Mouse (Mus musculus): Measurements from ENCODE around the gene Slc7a14.

The Slc7a14 gene

DNA sequence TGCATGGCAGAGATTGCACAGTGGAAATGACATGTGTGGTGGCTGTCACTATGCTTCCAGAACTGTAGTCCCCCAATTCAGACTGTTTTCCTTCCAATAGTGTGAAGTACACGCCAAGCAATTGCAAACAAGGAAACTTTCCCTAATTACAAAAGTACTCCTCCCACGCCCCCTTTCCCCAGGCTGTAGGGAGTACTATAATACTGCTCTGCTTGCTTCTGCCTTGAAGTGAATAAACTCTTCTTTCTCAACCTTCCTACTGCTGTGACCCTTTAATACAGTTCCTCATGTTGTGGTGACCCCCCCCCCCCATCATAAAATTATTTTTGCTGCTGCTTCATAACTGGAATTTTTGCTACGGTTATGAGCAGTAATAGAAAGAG lies 49.2 kb downstream of the Slc7a14 start:
- no peak for DNase-seq (ENCODE audit: low read depth, low spot score)

DNA sequence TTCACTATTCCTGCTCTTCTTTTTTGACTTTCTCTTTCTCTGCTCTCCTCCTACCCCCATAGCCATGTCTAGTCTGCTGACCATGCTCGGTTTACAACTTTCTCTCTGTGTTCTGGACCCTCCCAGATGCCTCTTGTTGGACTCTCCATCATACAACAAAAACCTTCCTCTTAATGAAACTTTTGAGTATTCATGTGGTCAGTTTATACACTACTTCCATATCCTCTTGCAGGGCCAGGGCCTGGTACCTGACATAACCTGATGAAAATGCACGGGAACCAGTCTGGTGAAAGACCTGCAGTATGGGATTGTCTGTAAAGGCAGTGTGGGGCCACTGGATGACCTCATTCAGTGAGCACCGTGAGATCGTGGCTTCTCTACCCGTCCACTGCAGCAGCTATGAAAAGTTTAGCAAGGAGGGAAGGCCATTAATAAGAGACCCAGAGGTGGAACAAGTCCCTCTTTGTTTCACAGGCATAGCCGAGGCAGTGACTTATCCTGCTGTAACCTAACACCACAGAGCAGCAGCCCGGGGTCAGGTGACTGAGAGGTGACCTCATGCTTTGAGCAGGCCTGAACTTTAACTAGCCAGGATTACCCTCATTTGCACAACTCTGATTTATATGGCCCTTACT lies 49.7 kb downstream of the Slc7a14 start:
- DNase-seq (ENCODE audit: low read depth, low spot score) = no peak

DNA sequence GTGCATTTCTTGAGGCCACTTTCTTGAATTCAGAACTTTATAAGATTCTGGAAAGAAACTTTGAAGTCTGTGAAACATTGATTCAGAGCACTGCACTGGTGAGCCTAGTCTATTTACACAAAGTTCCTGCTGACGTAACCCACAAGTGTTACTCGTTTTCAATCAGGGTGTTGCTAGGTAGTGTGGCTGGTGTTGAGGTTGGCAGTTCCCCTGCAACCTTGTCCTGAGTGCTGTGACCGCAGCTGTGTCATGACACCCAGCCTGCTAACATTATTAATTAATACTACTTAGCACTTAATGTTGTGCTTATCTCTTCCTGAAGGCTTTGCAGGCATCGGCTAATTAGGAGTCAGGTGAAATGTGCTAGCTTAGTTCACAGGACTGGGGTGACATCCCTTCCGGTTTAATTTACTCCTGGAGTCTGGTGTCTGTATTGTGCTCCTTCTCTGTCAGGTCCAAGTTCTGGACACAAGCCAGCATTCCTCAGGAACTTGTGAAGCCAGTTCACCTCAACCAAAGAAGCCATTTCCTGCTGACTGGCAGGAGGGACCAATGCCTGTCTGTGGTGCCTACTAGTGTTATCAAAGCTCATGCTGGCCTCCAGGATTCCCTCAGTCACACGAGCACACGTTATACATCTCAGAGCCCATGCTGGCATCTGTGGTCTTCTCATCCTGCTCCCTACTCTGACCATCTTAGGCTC lies 50.5 kb downstream of the Slc7a14 start:
- DNase-seq (ENCODE audit: low read depth, low spot score) = no peak

DNA sequence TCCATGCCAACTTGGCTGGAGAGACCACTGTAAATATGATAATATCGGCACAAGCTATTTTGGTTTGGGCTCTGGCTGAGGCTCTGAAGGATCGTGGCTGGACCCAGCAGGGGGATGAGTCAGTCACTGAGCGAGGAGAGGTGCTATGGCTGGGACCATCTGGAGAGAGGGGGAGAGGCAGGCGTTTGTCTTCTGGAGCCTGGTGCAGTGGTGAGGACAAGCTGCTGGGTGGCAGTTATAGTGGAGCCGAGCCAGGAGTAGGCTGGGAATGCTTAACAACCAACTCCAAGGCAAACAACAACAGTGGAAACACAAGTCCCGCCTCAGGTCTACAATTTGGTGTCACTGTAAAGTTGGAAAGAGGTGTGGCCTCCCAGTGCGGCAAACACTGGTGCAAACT lies 55.8 kb downstream of the Slc7a14 start:
- no peak for DNase-seq (ENCODE audit: low read depth, low spot score)

DNA sequence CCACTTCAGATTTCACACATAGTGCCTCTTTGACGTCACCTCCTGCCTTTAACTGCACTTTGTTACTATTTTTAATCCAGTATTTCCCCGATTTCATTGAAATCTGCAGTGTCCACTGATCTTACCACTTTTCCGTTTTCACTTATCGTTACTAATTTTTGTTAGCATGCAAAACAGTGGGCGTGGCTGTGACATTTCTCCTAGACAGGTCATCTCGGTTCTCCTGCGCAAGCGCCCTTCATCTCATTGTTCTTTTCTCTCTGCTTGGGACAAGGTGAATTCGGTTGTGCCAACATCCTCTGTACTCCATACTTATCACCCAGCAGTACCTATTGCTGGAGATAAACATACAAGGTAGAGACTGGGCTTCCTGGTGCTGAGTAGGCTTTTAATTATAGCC lies 56.3 kb downstream of the Slc7a14 start:
- no peak for DNase-seq (ENCODE audit: low read depth, low spot score)

DNA sequence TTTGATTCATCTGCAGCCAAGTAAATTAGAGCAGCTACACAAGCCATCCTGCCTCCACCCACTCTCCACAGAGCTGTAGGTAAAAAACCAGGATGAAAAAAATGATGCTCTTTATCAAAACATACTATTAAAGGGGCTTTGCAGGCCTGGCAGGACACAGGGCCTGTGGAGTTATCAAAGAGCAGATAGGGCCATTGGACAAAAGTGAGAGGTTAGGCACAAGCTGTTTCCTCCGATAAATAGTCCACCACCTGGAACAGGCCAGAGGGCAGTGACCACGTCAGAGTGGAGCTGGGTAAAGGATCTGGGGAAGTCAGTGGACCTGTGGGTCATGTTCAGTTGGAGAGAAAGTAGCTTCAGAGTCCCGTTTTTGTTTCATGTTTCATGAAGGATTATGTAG lies 57.6 kb downstream of the Slc7a14 start:
- DNase-seq (ENCODE audit: low read depth, low spot score) = no peak

DNA sequence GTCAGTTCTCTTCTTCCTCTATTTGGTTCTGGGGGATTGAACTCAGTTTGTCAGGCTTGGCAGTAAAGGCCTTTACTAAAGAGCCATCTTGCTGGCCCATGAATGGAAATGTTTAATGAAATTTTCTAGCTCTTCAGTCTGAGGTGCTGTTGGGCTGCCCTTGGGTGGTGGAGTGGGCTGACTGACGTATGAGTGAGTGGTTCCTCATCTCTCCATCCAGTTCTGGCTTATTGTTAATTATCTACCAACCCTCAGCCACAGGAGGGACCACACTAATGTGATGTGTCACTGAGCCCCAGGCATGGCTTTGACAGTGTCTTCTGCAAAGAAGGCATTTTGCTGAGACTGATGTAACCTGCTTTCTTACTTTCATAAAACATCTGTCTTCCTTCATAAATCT lies 66.7 kb downstream of the Slc7a14 start:
- DNase-seq (ENCODE audit: low read depth, low spot score) = no peak

DNA sequence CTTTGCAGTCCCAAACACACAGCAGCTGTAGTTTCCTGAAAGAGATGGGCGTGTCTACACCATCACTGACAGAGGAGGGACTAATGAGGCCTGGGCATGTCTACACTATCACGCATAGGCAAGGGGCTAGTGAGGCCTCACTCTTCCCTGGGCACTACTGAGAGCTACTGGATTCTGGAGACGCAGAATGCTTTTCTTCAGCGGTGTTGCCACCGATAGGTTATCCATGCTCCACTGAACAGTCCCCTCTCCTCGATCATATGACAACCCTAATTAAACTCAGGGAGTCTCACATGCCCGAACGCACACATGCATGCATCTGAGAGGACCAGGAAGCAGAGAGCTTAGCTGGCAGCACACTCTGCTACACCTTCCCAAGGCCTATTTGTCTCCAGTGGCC lies 69.3 kb downstream of the Slc7a14 start:
- no peak for DNase-seq (ENCODE audit: low read depth, low spot score)

DNA sequence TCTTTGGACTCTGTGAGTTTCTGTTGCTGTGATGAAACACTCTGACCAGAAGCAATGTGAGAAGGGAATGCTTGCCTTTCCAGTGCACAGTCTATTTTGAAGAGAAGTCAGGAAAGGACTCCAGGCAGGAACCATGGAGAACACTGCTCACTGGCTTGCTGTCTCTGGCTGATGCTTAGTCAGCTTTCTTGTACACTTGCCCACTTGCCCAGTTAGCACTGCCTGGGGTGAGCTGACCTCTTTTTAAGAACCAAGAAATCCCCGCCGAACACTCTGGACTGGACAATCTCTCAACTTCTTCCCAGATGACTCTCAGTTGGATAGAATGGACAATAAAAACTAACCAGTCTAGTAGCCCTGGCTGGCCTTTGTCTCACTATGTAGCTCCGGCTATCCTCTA lies 70.5 kb downstream of the Slc7a14 start:
- no peak for DNase-seq (ENCODE audit: low read depth, low spot score)

DNA sequence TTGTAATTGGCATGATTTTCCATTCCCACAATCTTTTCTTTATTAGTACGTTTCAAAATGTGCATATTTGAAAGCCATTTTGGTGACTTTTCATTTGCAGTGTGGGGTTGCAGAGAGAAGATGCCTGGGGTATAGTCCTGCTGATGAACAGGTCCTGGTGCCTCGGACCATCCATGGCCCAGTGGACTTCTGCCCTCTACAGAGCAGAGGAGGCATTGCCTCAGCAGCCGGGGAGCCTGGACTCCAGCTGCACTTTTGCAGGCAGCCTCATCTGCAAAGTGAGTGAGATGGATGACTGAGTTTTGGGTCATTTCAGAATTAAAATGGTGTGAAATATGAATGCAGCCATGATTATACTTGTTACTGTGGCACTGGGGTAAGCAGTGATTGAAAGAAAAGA lies 72.2 kb downstream of the Slc7a14 start:
- DNase-seq (ENCODE audit: low read depth, low spot score) = no peak

DNA sequence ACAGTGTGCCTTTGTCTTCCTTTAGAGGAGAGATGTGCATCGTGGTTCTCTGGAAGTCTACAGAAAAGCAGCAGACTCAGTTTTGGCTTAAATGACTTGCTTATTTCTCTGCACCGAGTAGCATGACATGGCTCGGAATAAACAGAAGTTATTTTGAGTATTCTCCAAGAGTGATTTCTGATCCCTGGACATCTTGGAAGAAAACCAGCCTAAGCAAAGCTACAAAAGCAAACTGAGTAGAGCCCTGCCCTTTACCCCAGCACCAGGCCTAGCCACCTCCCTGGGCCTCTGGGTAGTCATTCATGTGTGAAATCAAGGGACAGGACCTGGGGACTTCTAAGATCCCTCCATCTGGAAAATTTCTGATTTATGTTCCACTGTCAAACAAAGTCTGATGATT lies 74.0 kb downstream of the Slc7a14 start:
- no peak for DNase-seq (ENCODE audit: low read depth, low spot score)

DNA sequence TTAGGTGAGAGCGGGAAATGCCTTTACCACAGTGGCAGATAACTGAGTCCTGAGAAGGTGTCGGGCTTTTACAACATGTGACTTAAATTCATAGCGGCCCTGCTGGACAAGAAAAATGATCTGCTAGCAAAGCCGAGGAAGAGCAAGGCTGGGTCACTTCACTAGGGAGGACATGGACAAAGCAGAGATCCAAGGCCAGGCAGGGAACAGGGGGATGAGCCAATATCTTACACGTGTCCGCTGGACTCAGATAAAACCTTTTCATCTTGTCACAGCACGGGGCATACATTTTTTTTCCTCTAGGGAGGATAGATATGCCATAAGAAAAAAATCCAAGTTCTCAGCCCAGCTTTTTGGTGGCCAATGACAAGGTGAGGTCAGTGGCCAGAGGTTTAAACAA lies 75.8 kb downstream of the Slc7a14 start:
- DNase-seq (ENCODE audit: low read depth, low spot score) = no peak

DNA sequence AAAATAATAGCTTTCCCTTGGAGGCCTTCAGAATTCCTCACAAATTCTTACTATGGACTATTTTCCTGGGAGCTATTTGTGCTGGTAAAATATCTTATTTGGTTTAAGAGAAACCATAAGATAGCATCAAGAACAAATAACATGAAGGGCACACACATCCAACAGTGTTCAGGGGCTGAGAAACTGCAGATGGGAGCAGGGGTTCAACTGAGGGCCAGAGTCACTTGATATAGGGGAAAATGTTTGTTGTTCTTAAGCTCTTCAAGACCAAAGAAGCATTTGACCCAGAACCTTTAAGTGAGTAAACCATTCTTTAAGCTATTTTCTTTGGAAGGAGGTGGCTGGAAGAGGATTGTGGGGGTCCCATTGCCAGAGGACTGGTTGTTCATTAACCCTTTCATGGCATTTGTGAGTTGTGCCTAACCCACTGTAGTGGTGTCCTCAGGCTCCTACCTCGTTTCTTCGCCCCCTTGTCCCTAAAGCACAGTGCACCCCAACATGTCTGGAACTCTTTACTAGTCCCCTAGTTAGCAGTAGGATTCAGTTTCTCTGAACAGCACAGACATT lies 76.3 kb downstream of the Slc7a14 start:
- DNase-seq (ENCODE audit: low read depth, low spot score) = no peak

DNA sequence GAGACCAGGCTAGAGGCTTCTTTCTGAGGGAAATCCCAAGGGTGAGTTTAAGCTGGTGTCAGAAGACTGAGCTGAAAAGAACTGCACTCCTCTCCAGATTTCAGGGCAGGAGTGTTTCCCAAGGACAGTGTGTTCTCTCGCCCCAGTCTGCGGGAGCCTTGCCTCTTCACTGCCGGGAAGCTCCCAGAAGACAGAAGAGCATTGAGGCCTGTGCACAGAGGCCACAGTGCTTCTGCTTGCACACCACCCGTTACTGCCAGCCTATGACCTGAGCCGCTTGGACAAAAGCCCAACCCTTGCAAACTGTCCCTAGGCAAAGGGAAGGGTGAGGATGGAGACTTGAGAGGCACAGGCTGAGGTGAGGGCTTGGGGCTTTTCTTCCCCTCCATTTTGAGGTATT lies 80.9 kb downstream of the Slc7a14 start:
- no peak for DNase-seq (ENCODE audit: low read depth, low spot score)

DNA sequence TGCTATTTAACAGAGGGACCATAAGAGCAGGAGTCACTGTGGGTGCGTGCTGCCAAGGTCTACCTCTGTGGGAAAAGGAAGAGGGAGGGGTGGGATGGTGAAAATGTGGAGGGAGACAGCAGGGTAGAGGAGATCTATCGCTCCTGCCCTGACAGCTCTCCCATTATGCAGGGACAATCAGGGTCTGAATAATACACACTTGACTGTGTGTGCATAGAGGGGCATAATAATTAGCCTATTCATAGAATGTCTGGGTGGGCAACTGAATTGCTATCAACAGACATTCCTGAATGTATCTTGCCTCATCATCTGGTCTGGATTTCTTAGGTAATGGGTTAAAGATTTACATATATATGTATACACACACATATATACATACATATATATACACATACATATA lies 81.7 kb downstream of the Slc7a14 start:
- DNase-seq (ENCODE audit: low read depth, low spot score) = no peak

DNA sequence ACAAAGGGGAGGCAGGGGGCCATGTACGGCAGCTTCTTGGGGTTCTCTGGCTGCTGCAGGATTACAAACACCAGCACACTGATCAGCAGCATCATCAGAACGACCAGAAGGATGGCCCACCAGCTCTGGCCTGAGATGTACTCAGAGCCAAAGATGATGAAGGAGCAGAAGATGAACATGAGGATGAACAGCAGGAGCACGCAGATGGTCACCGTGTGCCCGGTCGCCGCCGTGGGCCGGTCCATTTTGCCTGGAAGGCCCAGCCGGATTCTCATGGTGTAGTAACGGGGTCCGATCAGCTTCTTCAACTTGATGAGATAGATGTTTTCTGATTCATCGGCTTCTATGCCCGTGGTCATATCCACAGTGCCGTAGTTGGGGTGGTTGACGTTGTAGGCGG lies 86.6 kb downstream of the Slc7a14 start:
- DNase-seq (ENCODE audit: low read depth, low spot score) = no peak

DNA sequence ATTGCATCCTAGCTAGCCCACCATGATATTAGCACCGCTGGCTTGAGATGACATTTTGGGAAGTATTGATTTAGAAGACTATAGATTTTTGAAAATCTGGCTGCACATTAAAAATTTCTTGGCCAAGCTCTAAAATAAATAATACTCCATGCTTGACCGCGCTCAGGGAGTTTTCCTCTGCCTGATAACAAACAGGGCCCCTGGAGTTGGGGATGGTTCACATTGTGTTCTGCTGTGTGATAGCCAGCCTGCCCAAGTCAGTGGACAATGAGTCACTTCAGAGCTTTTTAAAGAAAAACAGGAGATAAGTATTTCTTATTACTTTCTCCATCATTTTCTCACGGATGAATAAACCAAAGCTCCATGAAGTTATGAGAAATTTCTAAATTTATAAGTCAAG lies 90.1 kb downstream of the Slc7a14 start:
- DNase-seq (ENCODE audit: low read depth, low spot score) = no peak

DNA sequence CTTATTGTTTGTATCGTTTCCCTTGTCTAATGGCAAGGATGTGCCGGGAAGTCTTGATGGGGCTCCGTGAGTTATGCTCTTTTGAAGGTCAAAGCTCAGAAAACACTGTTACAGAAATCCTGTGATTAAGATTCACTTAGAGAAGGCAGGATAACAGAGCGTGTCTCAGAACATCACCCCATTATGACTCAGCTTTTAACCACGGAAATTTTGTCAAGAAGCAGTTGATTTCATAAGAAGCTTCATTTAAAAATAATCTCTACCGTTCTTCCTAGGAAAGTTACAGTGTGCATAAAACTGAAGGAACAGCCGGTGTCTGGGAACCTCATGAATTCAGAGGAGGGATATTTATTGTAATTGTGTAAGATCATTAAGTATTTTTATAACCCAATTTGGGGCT lies 90.7 kb downstream of the Slc7a14 start:
- no peak for DNase-seq (ENCODE audit: low read depth, low spot score)

DNA sequence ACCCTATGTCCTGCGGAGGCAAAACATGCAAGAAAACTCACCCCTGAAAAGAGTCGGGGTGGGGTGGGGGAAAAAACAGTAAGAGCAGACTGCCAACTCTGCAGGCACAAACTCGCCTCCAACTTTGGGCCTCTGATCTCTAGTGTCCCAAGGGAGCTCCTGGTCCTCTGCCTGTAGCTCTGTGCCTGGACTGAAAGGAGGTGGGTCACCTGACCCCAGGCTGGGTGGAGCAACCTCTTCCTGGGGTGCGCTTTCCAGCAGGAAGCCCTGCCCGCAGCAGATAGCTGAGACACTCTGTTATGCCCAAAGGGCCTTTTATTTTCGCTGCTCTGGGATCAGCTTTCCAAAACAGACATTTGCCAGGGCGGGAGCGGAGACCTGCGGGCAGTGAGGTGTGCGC lies 92.7 kb downstream of the Slc7a14 start:
- DNase-seq (ENCODE audit: low read depth, low spot score) = no peak

DNA sequence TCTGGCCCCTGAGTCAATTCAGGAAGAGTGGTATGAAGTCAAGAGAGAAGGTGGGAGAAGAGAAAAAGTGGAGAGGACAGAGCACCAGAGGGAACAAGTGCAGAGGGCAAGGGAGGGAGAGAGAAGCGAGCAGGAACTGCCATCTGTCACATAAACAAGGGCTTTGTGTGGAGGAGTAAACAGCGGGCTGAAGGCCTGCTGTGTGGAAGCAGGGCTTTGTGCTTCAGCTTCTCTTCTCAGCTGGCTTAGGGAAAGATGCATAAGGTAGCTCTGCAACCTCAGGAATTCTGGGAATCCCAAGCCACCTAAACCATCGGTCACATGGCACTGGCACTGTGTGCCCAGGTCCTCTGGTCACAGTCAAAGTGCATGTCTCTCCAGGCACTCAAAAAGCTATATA lies 96.4 kb downstream of the Slc7a14 start:
- DNase-seq (ENCODE audit: low read depth, low spot score) = no peak

DNA sequence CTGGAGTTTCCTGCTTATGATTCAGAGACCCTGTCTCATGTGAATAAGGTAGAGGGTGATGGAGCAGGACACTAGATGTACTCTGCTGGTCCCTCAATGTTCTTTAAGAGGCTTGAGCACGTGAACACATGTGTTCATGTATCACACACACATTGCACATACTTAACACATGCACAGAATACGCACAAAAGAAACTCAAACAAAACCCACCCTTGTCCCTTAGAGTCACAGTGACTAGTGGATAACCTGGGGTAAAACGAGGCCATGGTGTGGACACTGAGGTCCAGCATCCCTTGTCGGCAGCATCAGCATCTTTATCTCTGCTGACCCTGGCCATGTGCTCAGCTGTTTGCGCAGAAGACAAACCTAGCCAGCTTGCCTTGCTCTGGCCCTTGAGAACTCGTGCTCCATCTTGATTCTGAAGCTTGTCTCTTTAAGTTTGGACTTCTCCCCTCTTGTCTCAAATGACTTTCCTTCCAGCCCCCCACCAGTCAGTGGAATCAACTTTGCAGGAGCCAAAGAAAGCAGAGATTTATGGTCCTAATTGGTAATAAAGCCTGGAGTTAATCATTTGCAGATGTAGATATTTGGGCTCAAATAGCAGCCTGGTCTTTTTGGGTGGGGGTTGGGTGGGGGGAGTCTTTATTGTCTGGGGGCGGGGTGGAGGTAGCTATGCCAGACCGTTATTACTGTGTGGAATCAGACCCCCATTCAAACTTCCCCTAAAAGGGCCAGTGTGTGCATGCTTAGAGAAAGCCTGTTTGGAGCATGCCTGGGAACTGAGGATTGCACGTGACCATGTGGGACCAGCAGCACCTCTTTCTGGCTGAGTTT lies 97.8 kb downstream of the Slc7a14 start:
- DNase-seq (ENCODE audit: low read depth, low spot score) = no peak

DNA sequence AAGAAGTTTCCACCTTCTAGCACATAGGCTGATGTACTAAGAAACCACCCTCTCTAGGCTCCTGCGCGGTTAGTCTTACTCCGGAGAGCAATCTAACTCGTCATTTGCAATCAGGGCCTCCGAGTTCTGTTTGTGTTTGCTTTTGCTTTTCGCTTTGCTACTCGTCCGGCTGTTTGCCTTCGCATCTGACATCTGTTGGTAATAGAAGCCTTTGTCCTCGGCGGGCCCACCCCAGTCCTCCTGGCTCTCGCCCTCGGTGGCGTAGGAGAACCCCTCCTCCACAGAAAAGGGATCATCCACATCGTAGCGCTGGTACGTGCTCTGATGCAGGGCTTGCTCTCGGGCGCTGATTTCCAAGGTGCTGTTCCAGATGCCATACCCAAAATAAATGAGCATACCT lies 101.2 kb downstream of the Slc7a14 start:
- DNase-seq (ENCODE audit: low read depth, low spot score) = no peak
